Mouse (Mus musculus) embryonic fibroblast, embryonic 13.5 days (primary cell): Measurements from ENCODE around the gene Serinc1.

Experiments used
- CTCF ChIP-seq: IDR thresholded peaks from 2 replicates; pipeline ENCODE4 v1.5.1; 2011; ENCODE audit warnings: mild to moderate bottlenecking, control low read depth, low read length, moderate library complexity, borderline replicate concordance; ENCODE audit not compliant: insufficient read depth
- POLR2A ChIP-seq: IDR thresholded peaks from 2 replicates; pipeline ENCODE4 v1.6.1; 2011; ENCODE audit warnings: low read depth, mild to moderate bottlenecking, control low read depth, low read length, moderate library complexity

DNA sequence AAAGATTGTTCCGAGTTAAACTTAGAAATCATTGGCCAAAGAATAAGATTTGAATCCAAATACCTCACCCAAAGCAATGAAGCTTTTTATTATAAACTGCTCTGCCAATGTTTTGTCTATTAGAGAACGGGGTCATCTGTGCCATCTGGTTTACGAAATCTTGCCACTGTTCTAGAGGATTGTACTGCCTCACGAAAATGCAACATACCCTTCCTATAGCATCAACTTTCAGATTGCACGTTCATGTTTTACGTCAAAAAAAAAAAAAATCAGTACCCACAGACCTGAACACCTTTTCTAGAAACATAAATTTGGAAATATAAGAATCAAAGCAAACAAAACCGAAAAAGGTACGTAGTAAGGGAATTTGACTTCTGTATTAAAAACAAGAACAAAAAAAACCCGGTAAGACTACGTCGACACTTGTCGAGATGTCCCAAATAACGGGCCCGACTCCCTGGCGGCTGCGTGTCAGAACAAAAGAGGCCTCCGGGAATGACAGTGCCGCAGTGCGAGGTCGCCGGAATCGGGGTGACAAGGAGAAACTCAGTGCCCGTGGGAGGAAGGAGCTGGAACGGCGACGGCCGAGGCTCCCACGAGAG, 613 bp downstream of the Serinc1 start:
- TF ChIP-seq CTCF = no peak
- TF ChIP-seq POLR2A = no peak
